Mouse (Mus musculus) central nervous system, embryonic 14 days (tissue): ENCODE data around the gene Gm3629. TPM values are rescaled to one million over a fixed set of nuclear protein-coding genes. Genes with fewer than 3 reads are reported as not detected.

Experiments used
- polyA plus RNA-seq: library from polyadenylated mRNA; depleted of rRNA; stranded (reverse); fragments of >200 nt; gene quantifications from 2 replicates; pipeline ENCODE4 v1.2.3, GENCODE M21; 2012; rRNA removed

Gene Gm3629
- polyA plus RNA-seq: 0.96 and 1.0 TPM in 2 replicates

DNA sequence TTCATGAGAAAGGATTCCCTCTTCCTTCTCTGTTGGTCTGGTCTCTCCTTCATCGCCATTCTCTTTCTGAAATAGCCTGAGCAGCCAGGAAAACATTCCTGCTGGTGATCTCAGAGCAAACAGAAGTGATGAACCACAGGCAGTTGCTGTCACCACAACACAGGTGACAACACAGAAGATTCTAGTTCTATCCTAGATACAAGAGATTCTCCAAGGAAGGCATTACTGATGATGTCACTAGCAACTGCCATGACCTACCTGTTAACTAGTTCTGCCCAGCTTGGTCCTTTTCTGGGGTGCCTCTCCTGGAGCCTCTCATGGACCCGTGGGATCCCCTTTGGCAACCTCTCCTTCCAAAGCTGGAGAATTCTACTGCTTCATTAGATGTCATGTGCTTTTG, at the start of gene Gm3629:
Gene Gm3629 (minus strand): TSS at position 101 of the 400 bp plus-strand sequence.

DNA sequence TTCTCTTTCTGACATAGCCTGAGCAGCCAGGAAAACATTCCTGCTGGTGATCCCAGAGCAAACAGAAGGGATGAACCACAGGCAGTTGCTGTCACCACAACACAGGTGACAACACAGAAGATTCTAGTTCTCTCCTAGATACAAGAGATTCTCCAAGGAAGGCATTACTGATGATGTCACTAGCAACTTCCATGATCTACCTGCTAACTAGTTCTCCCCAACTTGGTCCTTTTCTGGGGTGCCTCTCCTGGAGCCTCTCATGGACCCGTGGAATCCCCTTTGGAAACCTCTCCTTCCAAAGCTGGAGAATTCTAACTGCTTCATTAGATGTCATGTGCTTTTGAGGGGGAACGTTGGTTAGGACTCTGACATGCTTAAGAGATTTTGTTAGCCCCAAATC, 31.9 kb upstream of the Gm3629 start, which contains the start of gene Gm3460:
Gene Gm3460 (minus strand): TSS at position 101 of the 400 bp plus-strand sequence.

DNA sequence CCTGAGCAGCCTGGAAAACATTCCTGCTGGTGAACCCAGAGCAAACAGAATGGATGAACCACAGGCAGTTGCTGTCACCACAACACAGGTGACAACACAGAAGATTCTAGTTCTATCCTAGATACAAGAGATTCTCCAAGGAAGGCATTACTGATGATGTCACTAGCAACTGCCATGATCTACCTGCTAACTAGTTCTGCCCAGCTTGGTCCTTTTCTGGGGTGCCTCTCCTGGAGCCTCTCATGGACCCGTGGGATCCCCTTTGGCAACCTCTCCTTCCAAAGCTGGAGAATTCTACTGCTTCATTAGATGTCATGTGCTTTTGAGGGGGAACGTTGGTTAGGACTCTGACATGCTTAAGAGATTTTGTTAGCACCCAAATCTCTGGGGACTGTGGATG, 53.2 kb downstream of the Gm3629 start, which contains the start of gene Gm8356:
Gene Gm8356 (minus strand): TSS at position 101 of the 400 bp plus-strand sequence.

Other genes with a start within 250 kb of the Gm3629 start
- not detected in 2 replicates for gene Gm3618, start 246.9 kb downstream of the Gm3629 start, polyA plus RNA-seq
- gene Gm16440, start 200.3 kb downstream of the Gm3629 start, polyA plus RNA-seq: not detected in 2 replicates
- 5.1 and 5.3 TPM in 2 replicates for gene Gm3591, start 178.1 kb downstream of the Gm3629 start, polyA plus RNA-seq
- gene Gm3594, start 146.0 kb downstream of the Gm3629 start, polyA plus RNA-seq: not detected in 2 replicates
- gene Gm8356, start 53.3 kb downstream of the Gm3629 start, polyA plus RNA-seq: not detected in 2 replicates
- gene Gm3460, start 31.8 kb upstream of the Gm3629 start, polyA plus RNA-seq: 0.71 and 0.80 TPM in 2 replicates
- not detected in 2 replicates for gene Gm10251, start 93.6 kb upstream of the Gm3629 start, polyA plus RNA-seq
- 0.05 TPM in 1 of 2 replicates, not detected in the other for gene Gm8050, start 129.6 kb upstream of the Gm3629 start, polyA plus RNA-seq
- 25.1 and 27.1 TPM in 2 replicates for gene Gm3636, start 151.7 kb upstream of the Gm3629 start, polyA plus RNA-seq
- 0.04 TPM in 1 of 2 replicates, not detected in the other for gene Gm8362, start 183.8 kb upstream of the Gm3629 start, polyA plus RNA-seq
- gene Gm3642, start 249.7 kb upstream of the Gm3629 start, polyA plus RNA-seq: not detected in 2 replicates